Mouse (Mus musculus) T-helper 2 cell (primary cell): ENCODE measurements around the gene Prkar2a.

Experiments used
- in situ Hi-C: fragments of 300-600 bp; cut with MboI, MseI; formaldehyde crosslinking; loops from one replicate; pipeline ENCODE4 v1.15.1; 2025; ENCODE audit warnings: high pct_unique_total_duplicates

The Prkar2a gene

DNA sequence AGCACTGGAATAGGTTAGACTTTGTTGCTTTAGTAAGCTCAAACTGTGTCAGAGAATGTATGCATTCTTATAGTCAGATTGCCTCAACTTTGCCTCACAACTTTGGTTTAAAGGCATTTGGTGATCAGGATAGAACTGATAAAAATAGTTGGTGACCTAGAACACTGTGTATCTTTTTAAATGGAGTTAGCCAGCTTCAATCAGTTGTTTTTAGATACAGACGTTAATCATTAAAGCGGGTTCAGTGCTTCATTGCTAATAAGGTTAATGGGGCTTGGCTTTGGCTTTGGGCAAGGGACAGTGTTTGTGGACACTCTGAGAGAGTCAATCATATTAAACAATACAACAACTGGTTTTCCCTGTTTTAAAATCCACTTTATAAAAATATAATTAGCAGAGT lies 106.2 kb downstream of the Prkar2a start:
- in situ Hi-C loops: no loop called here

DNA sequence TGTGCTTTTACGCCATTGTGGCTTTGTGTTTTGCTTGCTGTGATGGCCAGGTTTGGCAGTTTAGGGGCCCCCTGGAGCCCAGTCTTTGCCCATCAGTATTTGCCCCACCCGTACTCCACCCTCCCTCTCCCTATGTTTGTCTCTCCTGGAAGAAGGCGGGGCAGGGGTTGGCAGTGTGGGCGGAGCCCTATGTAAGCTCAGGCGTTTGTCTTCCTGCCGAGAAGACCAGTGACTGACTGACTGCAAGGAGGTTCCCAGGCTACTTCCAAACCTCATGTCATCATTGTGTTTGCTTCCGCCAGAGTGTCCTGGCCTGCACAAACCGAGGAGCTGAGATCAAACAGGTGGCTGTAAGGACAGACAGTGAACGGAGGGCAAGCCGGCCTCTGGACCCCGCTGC lies 106.6 kb downstream of the Prkar2a start:
- in situ Hi-C loops: no loop called here

- in situ Hi-C loops: no loop called here
Observed at GRCm38 (mm10) chr9:108796351-108796981, 107.4 kb downstream of the Prkar2a start.

DNA sequence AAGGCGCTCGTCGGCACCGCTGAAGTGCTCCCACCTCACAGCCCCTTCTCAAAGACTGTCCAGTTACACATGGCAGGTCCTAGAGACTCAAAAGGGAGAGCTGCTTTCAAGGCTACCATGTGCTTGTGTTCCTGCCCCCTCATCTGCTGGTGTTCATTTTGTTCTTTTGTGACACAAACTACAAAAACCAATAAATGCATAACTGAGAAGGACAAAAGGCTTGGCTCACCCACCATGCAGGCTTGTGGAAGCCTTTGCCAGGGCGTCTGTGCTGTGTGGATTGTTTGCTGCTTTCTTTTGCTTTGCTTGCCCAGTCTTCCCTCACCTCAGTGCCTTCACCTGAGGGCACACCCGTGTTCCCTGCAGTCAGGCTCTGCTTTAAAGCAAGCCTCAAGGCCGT lies 108.4 kb downstream of the Prkar2a start:
- in situ Hi-C loops: no loop called here

- in situ Hi-C loops: no loop called here
Observed at GRCm38 (mm10) chr9:108798508-108799075, 109.5 kb downstream of the Prkar2a start.

DNA sequence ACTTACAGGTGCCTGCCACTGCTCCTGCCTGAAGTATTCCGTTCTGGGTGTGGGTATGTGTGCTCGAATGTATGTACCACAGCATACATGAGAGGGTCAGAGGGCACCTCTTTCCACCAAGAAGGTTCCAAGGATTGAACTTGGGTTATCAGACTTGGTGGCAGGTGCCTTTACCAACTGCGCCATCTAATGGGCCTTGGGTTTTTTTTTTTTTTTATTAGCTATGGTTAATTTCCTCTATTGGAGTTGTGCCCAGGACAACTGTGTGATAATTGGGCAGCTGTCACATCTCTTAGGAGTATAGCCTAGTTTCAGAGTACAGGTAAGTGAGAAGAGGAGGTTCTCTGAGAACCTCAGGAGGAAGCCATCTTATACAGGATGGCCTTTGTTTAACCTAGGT lies 110.5 kb downstream of the Prkar2a start:
- in situ Hi-C loops: no loop called here
